Mouse (Mus musculus) embryonic facial prominence, embryonic 13.5 days (tissue): Measurements from ENCODE around the gene Gnb1l. TPM values are rescaled to one million over a fixed set of nuclear protein-coding genes. Genes with fewer than 3 reads are reported as not detected.

ENCODE experiments used
- ATAC-seq: fragments of 200-750 bp; cut with Nextera tagmentation; 2 replicates; pipeline ENCODE4 v1.8.0; 2017; ENCODE audit warnings: low read depth; ENCODE audit not compliant: insufficient number of reproducible peaks, insufficient read depth, low FRiP score, low TSS enrichment
- H3K27ac ChIP-seq: fragments of 300-500 bp; sonication (generic); 2 replicates; pipeline ENCODE4 v1.5.1; 2015; ENCODE audit warnings: moderate library complexity, mild to moderate bottlenecking, inconsistent platforms
- H3K27me3 ChIP-seq: fragments of 300-500 bp; sonication (generic); 2 replicates; pipeline ENCODE4 v1.6.1; 2015; ENCODE audit warnings: mild to moderate bottlenecking, inconsistent platforms
- H3K36me3 ChIP-seq: fragments of 300-500 bp; sonication (generic); 2 replicates; pipeline ENCODE4 v1.6.1; 2015; ENCODE audit warnings: mild to moderate bottlenecking, inconsistent platforms
- H3K4me1 ChIP-seq: fragments of 300-500 bp; sonication (generic); 2 replicates; pipeline ENCODE4 v1.6.1; 2015; ENCODE audit warnings: inconsistent platforms
- H3K4me2 ChIP-seq: fragments of 300-500 bp; sonication (generic); 2 replicates; pipeline ENCODE4 v1.6.1; 2015; ENCODE audit warnings: moderate library complexity, mild to moderate bottlenecking, inconsistent platforms
- H3K4me3 ChIP-seq: fragments of 300-500 bp; sonication (generic); 2 replicates; pipeline ENCODE4 v1.5.1; 2015; ENCODE audit warnings: mild to moderate bottlenecking, inconsistent platforms
- H3K9ac ChIP-seq: fragments of 300-500 bp; sonication (generic); 2 replicates; pipeline ENCODE4 v1.6.1; 2015; ENCODE audit warnings: mild to moderate bottlenecking, inconsistent platforms
- H3K9me3 ChIP-seq: fragments of 300-500 bp; sonication (generic); 2 replicates; pipeline ENCODE4 v1.6.1; 2016; ENCODE audit warnings: inconsistent platforms
- WGBS: fragments of 180-500 bp; shearing (Covaris S2); methylation state at CpG from one replicate; pipeline ENCODE4 v1.1.7; 2015; ENCODE audit warnings: mixed read lengths; 5-methylcytosine and 5-hydroxymethylcytosine counted together
- polyA plus RNA-seq: library from polyadenylated mRNA; unstranded; fragments of >200 nt; fragmentation: Nextera tagmentation; extraction: Ambion mirVana; gene quantifications from 2 replicates; pipeline ENCODE4 v1.2.1, GENCODE M21; 2015

The Gnb1l gene
- polyA plus RNA-seq, 1 experiment from 2014 or later: 19.7 TPM

DNA sequence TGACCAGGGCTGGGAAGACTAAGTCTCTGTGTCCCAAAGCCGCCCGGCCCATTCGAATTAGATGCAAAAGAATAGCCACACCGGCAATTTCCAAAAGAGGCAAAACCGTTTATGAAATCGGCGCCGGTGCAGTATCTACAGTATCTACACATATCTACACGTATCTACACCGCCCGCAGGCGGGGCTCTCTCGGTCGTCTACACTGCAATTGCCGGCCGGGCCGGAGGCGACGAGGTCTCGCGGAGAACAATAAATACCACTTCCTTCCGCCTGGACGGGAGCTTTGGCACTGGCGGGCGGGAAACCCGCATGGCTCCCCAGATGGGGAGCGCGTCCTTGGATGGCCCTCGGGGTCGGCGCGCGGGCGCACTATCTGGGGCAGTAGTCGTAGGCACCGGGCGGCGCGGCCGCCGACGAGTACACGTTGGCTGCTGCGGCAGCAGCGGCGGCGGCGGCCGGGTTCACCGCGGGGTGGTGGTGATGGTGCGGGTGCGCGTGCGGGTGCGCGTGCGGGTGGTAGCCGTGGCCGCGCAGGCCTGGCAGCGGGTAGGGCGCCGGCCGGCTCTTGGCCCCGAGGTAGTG, 83.2 kb downstream of the Gnb1l start:
- no peak for ATAC-seq
- Histone ChIP-seq H3K9me3 (no peaks in the 10 kb centered on the region), H3K9ac (peak overlapping the region; percentile 59), H3K27ac (peak overlapping the region; percentile 39; the same call in 1 of the 2 replicates), H3K36me3 (no peaks in the 10 kb centered on the region), H3K27me3 (peaks cover 87% of the 10 kb centered on the region), H3K4me2 (peak overlapping the region; percentile 73), H3K4me1 (peaks cover 44% of the 10 kb centered on the region), H3K4me3 (peak overlapping the region; percentile 44)
- WGBS: under 1% methylated on average over 61 of the region's 66 CpGs

DNA sequence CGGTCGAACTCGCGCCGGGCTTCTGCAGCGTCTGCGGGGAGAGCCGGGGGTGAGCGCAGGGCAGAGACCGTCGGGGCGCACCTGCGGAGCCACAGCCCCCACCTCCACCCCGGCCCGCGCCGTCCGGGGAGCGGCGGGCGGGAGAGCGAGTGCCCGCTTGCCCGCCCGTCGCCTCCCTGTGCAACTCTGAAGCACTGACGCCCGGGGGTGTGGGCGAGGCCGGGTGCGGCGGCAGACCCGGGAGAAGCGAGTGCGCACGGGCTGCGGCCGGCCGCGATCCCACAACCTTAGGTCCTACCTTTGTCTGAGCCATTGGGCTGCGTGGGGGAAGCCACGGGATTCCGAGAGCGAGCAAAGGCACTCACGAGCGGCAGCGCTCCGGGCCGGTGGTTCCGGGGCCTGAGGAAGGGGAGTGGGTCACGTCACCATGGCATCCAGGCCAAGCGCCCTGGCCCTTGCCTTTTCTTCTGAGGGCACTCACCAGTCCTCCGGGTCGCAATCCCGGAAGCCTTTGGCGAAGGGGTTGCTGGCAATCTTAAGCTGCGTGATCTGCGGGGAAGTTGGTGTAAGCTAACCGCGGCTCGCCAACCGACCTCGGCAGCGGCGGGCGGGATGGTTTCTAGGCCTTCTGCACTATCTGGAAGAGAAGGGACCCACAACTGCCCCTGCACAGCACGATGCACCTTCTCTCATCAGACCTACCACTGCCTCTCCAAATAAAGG, 84.1 kb downstream of the Gnb1l start:
- H3K4me2 ChIP-seq: peak overlapping the region; percentile 73
- peaks cover 92% of the 10 kb centered on the region for H3K27me3 ChIP-seq
- peak overlapping the region; percentile 59 for H3K9ac ChIP-seq
- ATAC-seq: no peak
- no peak overlapping the region for H3K27ac ChIP-seq
- H3K9me3 ChIP-seq: no peaks in the 10 kb centered on the region
- H3K36me3 ChIP-seq: no peaks in the 10 kb centered on the region
- peaks cover 37% of the 10 kb centered on the region for H3K4me1 ChIP-seq
- peak overlapping the region; percentile 44 for H3K4me3 ChIP-seq
- WGBS: 1% methylated on average over 67 of the region's 67 CpGs

DNA sequence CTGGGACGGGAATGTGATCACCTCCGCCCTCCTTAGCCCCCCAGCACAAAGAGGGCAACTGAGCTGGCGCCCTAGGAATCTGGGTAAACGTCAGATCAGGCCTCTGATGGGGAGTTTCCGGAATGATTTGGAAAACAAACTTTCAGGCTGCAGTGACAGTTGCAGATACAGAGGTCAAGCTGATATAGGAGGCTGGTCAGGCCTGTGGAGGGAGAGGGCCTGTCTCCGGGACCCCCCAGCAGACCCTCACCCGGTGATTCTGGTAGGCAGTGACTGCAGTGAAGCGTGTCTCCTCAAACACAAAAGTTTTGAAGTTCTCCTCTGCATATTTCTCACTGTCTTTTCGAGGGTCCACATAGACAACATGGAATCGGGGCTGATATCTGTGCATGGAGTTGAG, 84.7 kb downstream of the Gnb1l start:
- Histone ChIP-seq H3K4me1 (peaks cover 37% of the 10 kb centered on the region), H3K27me3 (peaks cover 97% of the 10 kb centered on the region), H3K4me2 (peak overlapping the region; percentile 73), H3K36me3 (no peaks in the 10 kb centered on the region), H3K4me3 (peak overlapping the region; percentile 44; the same call in 1 of the 2 replicates), H3K9me3 (no peaks in the 10 kb centered on the region), H3K9ac (0 out of 2 replicates have a peak overlapping the region, but pooled peaks have one; percentile 59), H3K27ac (no peak overlapping the region)
- no peak for ATAC-seq
- 30% methylated on average over 10 of the region's 10 CpGs for WGBS

DNA sequence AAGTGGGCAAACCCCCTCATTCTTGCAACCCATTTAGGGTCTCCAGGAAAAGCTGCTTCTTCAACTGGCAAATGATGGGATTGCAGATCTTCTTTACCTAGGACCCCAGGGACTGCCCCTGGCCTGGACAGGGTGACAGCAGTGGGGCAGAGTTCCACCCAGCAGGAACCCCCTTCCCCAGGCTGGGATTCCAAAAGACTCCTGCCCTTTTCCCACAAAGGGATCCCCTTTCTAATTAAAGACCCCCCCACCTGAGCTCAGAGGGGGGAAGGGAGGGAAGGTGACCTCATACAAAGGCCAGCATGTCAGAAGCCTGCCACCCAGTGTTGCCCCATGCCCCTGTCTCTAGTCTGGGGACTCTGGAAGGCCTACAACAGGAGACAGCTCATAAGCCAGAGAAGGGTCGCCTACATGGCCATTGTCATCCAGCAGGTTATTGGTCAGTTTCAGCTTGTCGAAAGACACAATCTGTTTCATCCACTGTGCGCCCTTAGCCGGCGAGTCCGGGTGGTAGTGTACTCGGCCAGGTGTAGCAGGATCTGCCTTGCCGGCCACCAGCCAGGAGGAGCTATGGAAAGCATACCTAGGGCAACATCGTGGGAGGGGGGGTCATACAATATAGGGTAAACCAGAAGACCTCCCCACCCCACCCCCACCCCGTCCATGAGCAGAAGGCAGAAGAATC, 85.3 kb downstream of the Gnb1l start:
- Histone ChIP-seq H3K9me3 (no peaks in the 10 kb centered on the region), H3K4me3 (peak overlapping the region; percentile 10; the same call in 1 of the 2 replicates), H3K36me3 (no peaks in the 10 kb centered on the region), H3K4me1 (peaks cover 41% of the 10 kb centered on the region), H3K27ac (no peak overlapping the region), H3K4me2 (peak overlapping the region; percentile 82), H3K9ac (no peak overlapping the region), H3K27me3 (peaks cover 97% of the 10 kb centered on the region)
- ATAC-seq: no peak
- 21% methylated on average over 10 of the region's 10 CpGs for WGBS

DNA sequence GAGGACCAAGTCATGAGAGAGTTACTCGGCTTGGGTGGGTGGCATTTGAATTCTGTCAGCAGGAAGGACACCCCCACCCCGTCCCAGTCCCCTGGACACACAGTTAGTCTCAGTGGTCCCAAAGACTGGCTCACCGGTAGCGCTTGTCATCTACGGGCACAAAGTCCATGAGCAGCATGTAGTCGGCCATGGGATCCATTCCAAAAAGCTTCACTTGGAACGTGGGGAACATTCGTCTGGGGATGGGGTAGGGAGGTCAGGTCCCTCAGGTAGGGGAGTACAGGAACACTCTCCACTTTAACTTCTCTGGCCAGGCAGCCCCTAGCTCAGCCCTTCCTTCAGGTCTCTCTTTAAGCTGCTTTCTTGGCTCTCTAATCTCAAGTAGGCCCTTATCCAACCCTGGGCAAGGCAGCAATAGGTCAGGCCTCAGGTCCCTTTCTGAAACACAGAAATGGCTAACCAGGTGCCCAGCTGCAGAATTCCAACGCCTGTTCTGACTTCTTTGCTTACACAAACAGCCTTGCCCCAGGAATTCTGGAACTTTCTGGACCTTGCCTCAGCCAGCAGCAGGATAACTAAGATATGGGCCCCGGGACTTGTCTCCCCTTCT, 86.5 kb downstream of the Gnb1l start:
- Histone ChIP-seq H3K9me3 (no peaks in the 10 kb centered on the region), H3K9ac (peak overlapping the region; percentile 75), H3K36me3 (no peaks in the 10 kb centered on the region), H3K27me3 (peaks cover 100% of the 10 kb centered on the region), H3K4me2 (peak overlapping the region; percentile 82), H3K27ac (no peak overlapping the region), H3K4me1 (peaks cover 47% of the 10 kb centered on the region), H3K4me3 (peak overlapping the region; percentile 52)
- no peak for ATAC-seq
- WGBS: 37% methylated on average over 10 of the region's 10 CpGs

DNA sequence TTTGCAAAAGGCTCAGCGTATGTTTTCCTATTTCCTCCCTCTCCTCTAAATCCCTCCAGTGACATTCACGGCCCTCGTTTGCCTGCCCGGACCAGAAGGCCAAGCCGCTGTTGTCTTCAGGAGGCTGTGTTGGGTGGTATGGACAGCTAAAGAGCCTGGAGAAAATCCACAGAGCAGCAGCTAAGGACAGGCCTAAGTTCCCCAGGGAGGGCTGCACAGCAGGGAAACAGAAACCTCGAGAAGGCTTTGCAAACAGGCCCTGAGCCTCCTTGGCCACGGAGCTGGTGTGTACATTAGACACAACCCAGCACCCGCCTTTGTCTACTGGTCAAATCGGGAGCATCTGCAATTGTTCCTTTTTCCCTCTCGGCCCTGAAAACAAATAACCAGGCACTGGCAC, 87.2 kb downstream of the Gnb1l start:
- no peak for ATAC-seq

DNA sequence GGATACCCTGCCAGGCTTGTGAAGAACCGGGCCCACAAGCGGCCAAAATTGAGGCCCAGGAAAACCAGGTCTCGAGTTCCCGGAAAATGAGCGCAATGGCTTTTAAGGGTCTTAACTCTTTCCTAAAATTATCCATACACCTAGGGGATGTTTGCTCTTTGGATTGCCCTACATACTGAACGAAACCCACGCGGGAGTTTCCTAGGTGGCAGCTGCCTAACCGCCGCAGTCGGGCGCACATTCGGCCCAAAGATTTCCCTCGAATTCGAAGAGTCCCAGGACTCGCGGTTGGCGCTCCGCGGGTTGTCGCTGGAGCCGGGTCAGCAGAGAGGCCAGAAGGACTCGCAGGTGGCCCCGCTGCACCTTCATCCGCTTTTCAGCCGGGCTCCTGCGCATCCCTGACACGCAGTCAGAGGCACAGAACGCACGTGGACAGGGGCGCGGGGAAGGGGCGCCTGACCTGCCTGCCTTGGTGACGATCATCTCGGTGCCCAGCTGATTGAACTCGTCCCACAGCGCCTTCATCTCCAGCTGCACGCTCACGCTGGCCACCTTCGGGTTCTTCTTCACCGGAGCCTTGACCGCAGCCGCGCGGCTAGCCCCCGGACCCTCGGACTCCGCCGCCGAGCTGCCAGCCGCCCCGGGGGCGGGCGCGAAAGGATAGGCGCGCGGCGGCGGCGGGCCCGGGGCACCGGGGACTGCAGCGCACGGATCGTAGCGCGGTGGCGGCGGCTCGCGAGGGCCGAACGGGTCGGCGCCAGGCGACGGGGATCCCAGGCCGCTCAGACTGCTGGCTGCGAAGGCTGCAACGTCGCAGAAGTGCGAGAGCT, 87.8 kb downstream of the Gnb1l start:
- Histone ChIP-seq H3K27me3 (peaks cover 100% of the 10 kb centered on the region), H3K36me3 (no peaks in the 10 kb centered on the region), H3K9ac (peak overlapping the region; percentile 75), H3K4me2 (peak overlapping the region; percentile 82), H3K9me3 (no peaks in the 10 kb centered on the region), H3K27ac (peak overlapping the region; percentile 55; the same call in 1 of the 2 replicates), H3K4me1 (peaks cover 57% of the 10 kb centered on the region), H3K4me3 (peak overlapping the region; percentile 52)
- WGBS: 2% methylated on average over 82 of the region's 83 CpGs
- ATAC-seq: no peak

More for the DNA sequence above, 87.2 kb downstream of the Gnb1l start:
- Histone ChIP-seq H3K27ac (no peak overlapping the region), H3K36me3 (no peaks in the 10 kb centered on the region), H3K4me2 (peak overlapping the region; percentile 82), H3K4me1 (peaks cover 54% of the 10 kb centered on the region), H3K9me3 (no peaks in the 10 kb centered on the region), H3K4me3 (peak overlapping the region; percentile 52), H3K9ac (peak overlapping the region; percentile 75), H3K27me3 (peaks cover 100% of the 10 kb centered on the region)
- 20% methylated on average over 10 of the region's 10 CpGs for WGBS

DNA sequence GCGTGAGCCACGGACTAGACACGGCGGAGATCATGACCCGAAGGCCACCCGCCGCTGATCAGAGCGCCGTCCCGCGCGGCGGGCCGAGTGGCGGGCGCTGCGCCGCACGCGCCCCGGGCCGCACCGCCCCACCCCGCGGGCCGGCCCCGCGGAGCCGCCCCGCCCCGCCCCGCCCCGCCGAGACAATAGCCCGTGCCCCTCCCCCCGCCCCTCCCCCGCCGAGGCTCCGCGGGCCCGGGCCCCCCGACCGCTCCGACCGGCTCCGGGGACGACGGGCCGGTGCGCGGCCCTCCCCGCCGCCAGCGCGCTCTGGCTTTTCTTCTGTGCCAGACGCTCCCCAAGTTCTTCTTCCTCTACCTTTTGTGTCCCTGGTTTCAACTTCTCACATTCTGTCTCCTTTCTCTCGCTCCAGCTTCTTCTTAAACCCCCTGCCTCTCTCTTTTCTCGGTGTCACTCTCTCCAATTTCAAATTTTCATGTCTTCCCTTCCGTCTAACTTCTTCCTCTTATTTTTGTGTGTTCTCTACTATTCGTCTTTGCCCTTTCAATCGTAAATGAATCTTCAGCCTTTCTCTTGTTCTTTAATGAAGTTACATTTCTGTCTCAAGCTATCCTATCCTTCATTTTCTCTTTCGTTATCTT, 88.5 kb downstream of the Gnb1l start:
- H3K9me3 ChIP-seq: no peaks in the 10 kb centered on the region
- peaks cover 100% of the 10 kb centered on the region for H3K27me3 ChIP-seq
- H3K4me1 ChIP-seq: peaks cover 57% of the 10 kb centered on the region
- H3K4me2 ChIP-seq: peak overlapping the region; percentile 82
- ATAC-seq: no peak
- peak overlapping the region; percentile 55; the same call in 1 of the 2 replicates for H3K27ac ChIP-seq
- H3K36me3 ChIP-seq: no peaks in the 10 kb centered on the region
- H3K9ac ChIP-seq: peak overlapping the region; percentile 75
- H3K4me3 ChIP-seq: peak overlapping the region; percentile 52
- WGBS: 2% methylated on average over 29 of the region's 62 CpGs

DNA sequence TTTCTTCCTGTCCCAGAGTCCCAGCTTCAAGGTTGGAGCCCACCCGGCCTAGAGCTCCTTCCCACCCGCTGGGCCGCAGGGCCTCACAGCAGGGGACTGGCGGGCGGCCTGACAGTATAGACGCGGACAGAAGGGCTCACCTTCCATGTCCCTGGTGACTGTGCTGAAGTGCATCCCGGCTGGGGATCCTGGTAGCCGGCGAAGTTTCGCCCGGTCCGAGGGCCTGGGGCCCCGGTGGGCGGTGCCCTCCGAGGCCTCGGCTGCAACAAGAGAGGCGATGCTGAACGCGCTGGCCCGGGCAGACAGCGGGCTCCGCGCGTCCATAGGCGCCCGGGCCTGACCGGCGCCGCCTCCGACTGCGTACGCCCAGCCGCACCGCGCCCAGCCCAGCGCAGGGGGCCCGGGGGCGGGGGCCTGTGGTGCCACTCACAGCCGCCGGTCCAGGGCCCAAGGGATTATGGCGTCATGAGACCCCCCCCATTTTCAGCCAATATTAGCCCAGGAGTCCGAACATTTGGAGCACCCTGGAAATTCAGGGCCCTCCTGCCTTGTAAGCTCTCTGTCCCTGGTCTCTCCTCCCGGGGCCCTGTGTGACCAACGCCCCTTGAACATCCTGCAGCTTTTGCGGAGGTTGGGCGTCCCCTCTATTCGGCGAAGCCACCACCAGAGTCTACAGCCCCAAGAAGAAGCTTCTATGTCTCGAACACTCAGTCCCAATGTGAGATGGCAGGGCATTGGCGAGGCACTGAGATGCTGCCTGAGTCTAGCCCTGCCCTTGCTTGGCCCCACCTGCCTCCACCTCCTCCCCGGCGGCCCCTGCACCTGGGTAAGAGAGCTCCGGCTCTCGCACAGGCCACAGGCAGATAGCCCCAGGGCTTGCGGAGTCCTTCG, 89.6 kb downstream of the Gnb1l start:
- H3K27ac ChIP-seq: no peak overlapping the region
- H3K27me3 ChIP-seq: peaks cover 97% of the 10 kb centered on the region
- peak overlapping the region; percentile 52 for H3K4me3 ChIP-seq
- H3K36me3 ChIP-seq: no peaks in the 10 kb centered on the region
- no peaks in the 10 kb centered on the region for H3K9me3 ChIP-seq
- peak overlapping the region; percentile 55 for H3K9ac ChIP-seq
- ATAC-seq: no peak
- H3K4me1 ChIP-seq: peaks cover 49% of the 10 kb centered on the region
- H3K4me2 ChIP-seq: peak overlapping the region; percentile 82
- WGBS: 1% methylated on average over 57 of the region's 57 CpGs

DNA sequence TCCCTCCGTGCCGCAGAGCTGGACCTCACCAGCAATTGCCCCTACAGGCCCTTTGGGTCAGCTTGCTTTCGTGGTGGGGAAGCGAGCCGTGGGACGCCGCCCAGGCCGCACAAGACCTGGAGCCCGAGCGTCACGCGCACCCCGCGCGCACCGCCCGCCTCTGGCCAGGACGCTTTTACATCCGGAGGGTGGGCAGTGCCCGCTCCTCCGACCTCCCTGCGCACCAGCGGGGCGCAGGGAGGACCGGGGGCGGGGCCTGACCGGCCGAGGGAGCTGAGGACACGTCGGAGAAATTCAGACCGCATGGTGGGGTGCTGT, 90.2 kb downstream of the Gnb1l start:
- no peaks in the 10 kb centered on the region for H3K9me3 ChIP-seq
- peaks cover 97% of the 10 kb centered on the region for H3K27me3 ChIP-seq
- H3K4me1 ChIP-seq: peaks cover 49% of the 10 kb centered on the region
- H3K4me3 ChIP-seq: peak overlapping the region; percentile 52
- no peak for ATAC-seq
- H3K36me3 ChIP-seq: no peaks in the 10 kb centered on the region
- H3K9ac ChIP-seq: no peak overlapping the region
- peak overlapping the region; percentile 82 for H3K4me2 ChIP-seq
- WGBS: 4% methylated on average over 31 of the region's 31 CpGs
- H3K27ac ChIP-seq: no peak overlapping the region
